Mouse (Mus musculus) ES-E14 (cell line): ENCODE measurements around the gene Trappc1. TPM values are rescaled to one million over a fixed set of nuclear protein-coding genes. Genes with fewer than 3 reads are reported as not detected.

Experiments used
- DNase-seq: peaks from one replicate; pipeline ENCODE4 v3.0.0-alpha.2; 2013; ENCODE audit warnings: low read depth, low spot score
- H3K27ac ChIP-seq: 2 replicates; pipeline ENCODE4 v1.5.1; 2012; ENCODE audit warnings: low read depth, mild to moderate bottlenecking, low read length, moderate library complexity, mixed read lengths; ENCODE audit not compliant: poor library complexity, insufficient read depth, severe bottlenecking
- H3K36me3 ChIP-seq: 2 replicates; pipeline ENCODE4 v1.6.1; 2012; ENCODE audit warnings: mild to moderate bottlenecking, low read length, moderate library complexity, mixed read lengths; ENCODE audit not compliant: control insufficient read depth, poor library complexity, insufficient read depth, severe bottlenecking
- H3K4me1 ChIP-seq, 2 experiments: fragments of 150-350 bp in 1 of 2; sonication (generic) in 1 of 2; 2 replicates each; pipeline ENCODE4 v1.6.1; 2012; ENCODE audit warnings: low read length in 2 of 2, mild to moderate bottlenecking in 1 of 2, mixed read lengths in 1 of 2; ENCODE audit not compliant: control insufficient read depth in 2 of 2, insufficient read depth in 2 of 2, poor library complexity in 1 of 2
- H3K4me3 ChIP-seq, 2 experiments: fragments of 150-350 bp in 1 of 2; sonication (generic) in 1 of 2; 2 replicates each; pipeline ENCODE4 v1.5.1; 2012; ENCODE audit warnings: low read length in 2 of 2, low read depth in 1 of 2, mild to moderate bottlenecking in 1 of 2, mixed read lengths in 1 of 2; ENCODE audit not compliant: insufficient read depth in 1 of 2, poor library complexity in 1 of 2, severe bottlenecking in 1 of 2
- H3K9ac ChIP-seq: 2 replicates; pipeline ENCODE4 v1.6.1; 2012; ENCODE audit warnings: low read depth, mild to moderate bottlenecking, low read length, mixed read lengths; ENCODE audit not compliant: poor library complexity, insufficient read depth, severe bottlenecking
- H3K9me3 ChIP-seq: fragments of 150-350 bp; sonication (generic); 2 replicates; pipeline ENCODE4 v1.6.1; 2012; ENCODE audit warnings: low read depth, mild to moderate bottlenecking, low read length; ENCODE audit not compliant: control insufficient read depth, insufficient read depth
- CHD2 ChIP-seq: IDR thresholded peaks from 2 replicates; pipeline ENCODE4 v1.6.1; 2014; ENCODE audit warnings: mild to moderate bottlenecking, low read depth, low read length, inconsistent platforms
- HCFC1 ChIP-seq: IDR thresholded peaks from 2 replicates; pipeline ENCODE4 v1.6.1; 2012; ENCODE audit warnings: low read length, inconsistent platforms, borderline replicate concordance; ENCODE audit not compliant: insufficient read depth
- MAFK ChIP-seq: IDR thresholded peaks from 2 replicates; pipeline ENCODE4 v1.6.1; 2014; ENCODE audit warnings: mild to moderate bottlenecking, low read depth, low read length, inconsistent platforms; ENCODE audit not compliant: insufficient read depth
- ZC3H11A ChIP-seq: IDR thresholded peaks from 2 replicates; pipeline ENCODE4 v1.6.1; 2012; ENCODE audit warnings: low read depth, mild to moderate bottlenecking, inconsistent platforms, low read length, borderline replicate concordance
- ZNF384 ChIP-seq: IDR thresholded peaks from 2 replicates; pipeline ENCODE4 v1.6.1; 2012; ENCODE audit warnings: low read depth, low read length, inconsistent platforms
- in situ Hi-C, 2 experiments: fragments of 600-800 bp; cut with MboI; formaldehyde crosslinking; loops; one replicate each; pipeline ENCODE4 v1.15.1; 2025; ENCODE audit warnings: low sequenced_read_pairs in 2 of 2, inconsistent platforms in 1 of 2; ENCODE audit not compliant: unreplicated experiment in 2 of 2
- total RNA-seq: library from RNA; depleted of rRNA; stranded (reverse); fragments of 300-350 nt; gene quantifications from 2 replicates; pipeline ENCODE4 v1.2.3, GENCODE M21; 2012

Trappc1 gene
- total RNA-seq, 1 experiment: 62.2 TPM

GRCm38 (mm10) chr11:69362021-69362420 lies 38.2 kb downstream of the Trappc1 start:
- Histone ChIP-seq H3K4me3 (no peak overlapping the region), H3K9ac (no peak overlapping the region), H3K36me3 (no peaks in the 10 kb centered on the region; the same call in 1 of the 2 replicates), H3K9me3 (no peaks in the 10 kb centered on the region), H3K27ac (no peak overlapping the region), H3K4me1 (peaks cover 0 to 13% of the 10 kb centered on the region in 2 experiments; a peak in 2 of 4 replicates)
- in situ Hi-C loops: no loop called here
- DNase-seq: no peak
- TF ChIP-seq ZC3H11A (no peak), HCFC1 (no peak), CHD2 (no peak)

GRCm38 (mm10) chr11:69362479-69362878 lies 38.7 kb downstream of the Trappc1 start:
- no peak for TF ChIP-seq MAFK
- no peak for TF ChIP-seq CHD2
- TF ChIP-seq HCFC1: no peak
- TF ChIP-seq ZNF384: no peak
- DNase-seq: no peak
- Histone ChIP-seq H3K36me3 (no peaks in the 10 kb centered on the region; the same call in 1 of the 2 replicates), H3K4me3 (no peak overlapping the region), H3K9ac (no peak overlapping the region), H3K4me1 (peaks cover 0 to 14% of the 10 kb centered on the region in 2 experiments; a peak in 2 of 4 replicates), H3K9me3 (no peaks in the 10 kb centered on the region), H3K27ac (no peak overlapping the region)
- in situ Hi-C loops: no loop called here

- Histone ChIP-seq H3K9ac (no peak overlapping the region), H3K4me1 (peaks cover 0 to 17% of the 10 kb centered on the region in 2 experiments; a peak in 2 of 4 replicates), H3K27ac (no peak overlapping the region), H3K9me3 (no peaks in the 10 kb centered on the region), H3K36me3 (no peaks in the 10 kb centered on the region; the same call in 1 of the 2 replicates), H3K4me3 (no peak overlapping the region)
- TF ChIP-seq ZNF384 (no peak), MAFK (no peak), CHD2 (no peak), ZC3H11A (no peak), HCFC1 (no peak)
- DNase-seq: no peak
- in situ Hi-C loops: no loop called here
Observed at GRCm38 (mm10) chr11:69364376-69364775, 40.6 kb downstream of the Trappc1 start.

GRCm38 (mm10) chr11:69364910-69365309 lies 41.1 kb downstream of the Trappc1 start:
- Histone ChIP-seq H3K27ac (no peak overlapping the region), H3K36me3 (no peaks in the 10 kb centered on the region; the same call in 1 of the 2 replicates), H3K4me3 (no peak overlapping the region), H3K9ac (no peak overlapping the region), H3K9me3 (no peaks in the 10 kb centered on the region), H3K4me1 (peaks cover 0 to 17% of the 10 kb centered on the region in 2 experiments; a peak in 2 of 4 replicates)
- DNase-seq: no peak
- TF ChIP-seq HCFC1: no peak
- no peak for TF ChIP-seq MAFK
- no peak for TF ChIP-seq ZC3H11A
- no peak for TF ChIP-seq CHD2
- no peak for TF ChIP-seq ZNF384
- in situ Hi-C loops: no loop called here

GRCm38 (mm10) chr11:69365722-69366121 lies 41.9 kb downstream of the Trappc1 start:
- Histone ChIP-seq H3K4me3 (peak overlapping the region; percentile 36 to 55; a peak in 3 of 4 replicates), H3K9me3 (no peaks in the 10 kb centered on the region), H3K36me3 (no peaks in the 10 kb centered on the region), H3K27ac (no peak overlapping the region), H3K4me1 (peaks cover 0 to 18% of the 10 kb centered on the region in 2 experiments; a peak in 2 of 4 replicates), H3K9ac (peak overlapping the region; percentile 24; the same call in 1 of the 2 replicates)
- in situ Hi-C loops: no loop called here
- TF ChIP-seq ZC3H11A (no peak), HCFC1 (no peak), MAFK (no peak), ZNF384 (no peak), CHD2 (no peak)
- DNase-seq: no peak
